Mouse (Mus musculus) mouse embryonic stem cell (cell line): ENCODE results near the gene 1810062G17Rik.

Experiments
- in situ Hi-C, 2 experiments: fragments of 300-500 bp; cut with MboI; formaldehyde crosslinking; loops; 1 replicate in 1 of 2; 3 replicates in 1 of 2; pipeline ENCODE4 v1.14.3; 2019 to 2020; ENCODE audit warnings: low sequenced_read_pairs in 2 of 2, low pct_unique_long_range_greater_than_20kb in 1 of 2, mixed read lengths in 1 of 2; ENCODE audit not compliant: unreplicated experiment in 1 of 2

1810062G17Rik gene

DNA sequence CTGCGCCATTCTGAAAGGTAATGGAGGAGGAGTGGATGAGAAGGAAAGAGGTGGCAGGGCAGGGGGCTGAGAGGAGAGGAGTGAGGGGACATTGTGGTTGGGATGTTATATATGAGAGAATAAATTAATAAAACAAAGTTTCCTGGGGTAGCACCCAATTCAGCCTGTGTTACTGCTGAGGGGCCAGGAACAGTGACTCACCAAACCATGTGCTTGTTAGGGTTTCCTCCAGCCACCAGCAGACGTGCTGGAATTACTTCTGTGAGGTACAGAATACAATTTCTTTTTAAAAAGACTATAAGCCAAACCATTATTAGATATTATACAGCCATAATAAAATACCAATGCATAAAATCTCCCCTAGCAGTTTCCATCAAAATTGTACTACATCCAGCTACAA is 18.9 kb downstream of the 1810062G17Rik start:
- in situ Hi-C loops, result loop anchor here in 1 of 2 experiments (25.0 kb wide), 1 partner anchor 307 kb away; no protein-coding TSS in a partner anchor

- in situ Hi-C loops, result loop anchor here in 1 of 2 experiments (25.0 kb wide), 1 partner anchor 308 kb away; no protein-coding TSS in a partner anchor
Observed at GRCm38 (mm10) chr3:36495436-36495835, 19.7 kb downstream of the 1810062G17Rik start.

- in situ Hi-C loops, result loop anchor here in 1 of 2 experiments (25.0 kb wide), 1 partner anchor 309 kb away; no protein-coding TSS in a partner anchor
Observed at GRCm38 (mm10) chr3:36496273-36496672, 20.5 kb downstream of the 1810062G17Rik start.

DNA sequence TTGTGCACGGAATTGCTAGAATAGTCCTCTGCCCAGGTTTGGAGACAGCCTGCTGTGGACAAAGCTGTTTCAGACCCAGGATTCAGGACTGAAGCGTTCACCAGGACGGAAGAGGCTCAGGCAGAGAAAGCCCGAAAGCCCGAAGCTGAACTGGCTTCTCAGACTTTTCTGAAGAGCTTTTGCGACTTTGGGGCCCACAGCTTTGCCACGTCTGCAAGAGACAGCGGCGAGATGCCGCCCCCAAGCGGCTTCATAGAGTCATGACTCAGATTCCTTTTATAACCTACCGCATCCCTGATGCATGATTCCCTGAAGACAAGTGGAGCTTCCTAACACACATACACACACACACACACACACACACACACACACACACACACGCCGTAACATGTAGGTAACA is 21.0 kb downstream of the 1810062G17Rik start:
- in situ Hi-C loops, result loop anchor here in 1 of 2 experiments (25.0 kb wide), 1 partner anchor 309 kb away; no protein-coding TSS in a partner anchor

- in situ Hi-C loops, result loop anchor here in 1 of 2 experiments (25.0 kb wide), 1 partner anchor 311 kb away; no protein-coding TSS in a partner anchor
Observed at GRCm38 (mm10) chr3:36498224-36498623, 22.5 kb downstream of the 1810062G17Rik start.

GRCm38 (mm10) chr3:36499418-36499817 is 23.7 kb downstream of the 1810062G17Rik start:
- in situ Hi-C loops, result loop anchor here in 1 of 2 experiments (25.0 kb wide), 1 partner anchor 312 kb away; no protein-coding TSS in a partner anchor

DNA sequence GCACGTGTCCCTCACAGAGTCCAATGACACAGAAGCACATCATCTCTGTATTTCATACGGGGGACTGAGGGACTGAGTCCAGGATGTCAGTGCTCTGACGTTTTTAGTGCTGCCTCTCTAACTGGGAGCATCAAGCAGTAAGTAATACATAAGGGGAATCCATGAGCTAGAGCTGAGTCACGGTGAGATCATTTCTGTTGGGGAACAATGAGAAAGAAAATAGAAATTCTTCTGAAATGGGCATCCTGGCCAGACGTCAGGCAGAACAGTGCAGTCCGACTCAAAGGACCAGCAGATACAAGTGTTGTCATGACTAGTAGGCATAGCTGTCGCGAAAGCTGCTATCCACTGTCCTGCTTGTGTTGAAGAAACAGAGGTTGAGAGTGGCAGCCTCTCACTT is 25.2 kb downstream of the 1810062G17Rik start:
- in situ Hi-C loops, result no loop called here

GRCm38 (mm10) chr3:36501546-36501945 is 25.8 kb downstream of the 1810062G17Rik start:
- in situ Hi-C loops, result no loop called here

DNA sequence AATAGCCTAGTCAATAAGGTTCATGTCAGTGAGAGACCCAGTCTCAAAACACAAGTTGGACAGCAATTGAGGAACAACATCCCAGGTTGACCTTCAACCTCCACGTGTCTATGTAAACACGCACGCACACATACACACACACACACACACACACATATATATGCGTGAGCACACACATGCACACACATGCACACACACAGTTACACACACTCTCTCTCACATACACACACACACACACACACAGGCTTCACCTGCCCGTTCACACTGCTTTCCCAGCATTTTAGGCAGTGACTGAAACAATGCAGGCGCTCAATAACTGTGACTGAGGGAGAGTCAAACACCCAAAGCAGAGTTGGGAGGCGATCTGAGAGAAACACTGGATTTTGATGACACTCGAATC is 29.6 kb downstream of the 1810062G17Rik start:
- in situ Hi-C loops, result no loop called here

DNA sequence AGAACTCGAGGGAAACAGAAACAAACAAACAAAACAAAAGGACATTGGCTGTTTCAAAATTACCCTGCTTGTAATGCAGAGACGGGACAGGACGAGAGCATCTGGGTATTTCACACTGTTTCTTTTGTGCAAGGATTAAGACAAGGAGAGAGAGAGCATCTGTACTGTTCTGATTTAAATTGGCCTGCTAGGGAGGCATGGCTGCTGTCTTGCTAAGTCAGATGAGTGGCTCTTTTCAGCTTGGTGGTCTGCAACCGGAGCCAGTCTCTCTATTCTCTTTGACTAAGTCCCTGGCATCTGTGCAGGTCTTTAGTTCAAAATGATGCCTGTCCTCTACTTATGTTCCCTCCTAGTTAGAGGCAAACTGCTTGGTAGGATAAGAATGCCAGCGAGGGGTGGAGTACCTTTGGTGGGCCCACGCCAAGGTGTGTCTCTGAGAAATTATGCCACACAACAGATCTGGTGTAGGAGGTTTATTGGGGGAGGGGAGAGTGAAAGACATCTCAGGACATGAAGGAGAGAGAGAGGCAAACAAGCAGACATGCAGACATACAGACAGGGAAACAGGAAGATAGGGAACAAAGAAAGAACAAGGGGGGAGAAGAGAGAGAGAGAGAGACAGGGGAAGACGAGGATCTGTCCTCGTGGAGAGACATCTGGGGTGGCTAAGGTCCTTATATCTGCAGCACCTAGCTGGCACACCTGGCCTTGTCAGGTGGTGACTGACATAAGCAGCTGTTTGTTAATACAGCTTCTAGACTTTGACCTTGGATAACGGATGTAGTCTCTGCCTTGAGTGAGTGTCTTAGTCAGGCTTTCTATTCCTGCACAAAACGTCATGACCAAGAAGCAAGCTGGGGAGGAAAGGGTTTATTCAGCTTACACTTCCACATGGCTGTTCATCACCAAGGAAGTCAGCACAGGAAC is 30.3 kb downstream of the 1810062G17Rik start:
- in situ Hi-C loops, result no loop called here

DNA sequence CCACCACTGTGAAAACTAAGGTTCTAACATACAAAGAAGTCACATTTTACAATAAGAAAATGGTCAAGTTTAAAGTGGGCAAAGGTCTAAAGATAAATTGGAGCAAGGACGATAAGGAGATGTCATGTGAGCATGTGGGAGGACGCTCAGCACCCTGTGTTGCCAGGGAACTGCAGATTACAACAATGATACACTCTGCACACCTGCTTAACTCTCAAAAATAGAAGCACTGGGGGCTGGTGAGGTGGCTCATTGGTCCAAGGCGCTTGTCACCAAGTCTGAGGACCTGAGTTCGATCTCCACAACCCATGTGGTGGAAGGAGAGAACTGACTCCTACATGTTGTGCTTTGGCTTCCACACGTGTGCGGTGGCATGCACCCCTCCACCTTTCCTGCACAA is 35.8 kb downstream of the 1810062G17Rik start:
- in situ Hi-C loops, result no loop called here

GRCm38 (mm10) chr3:36516196-36516595 is 40.5 kb downstream of the 1810062G17Rik start:
- in situ Hi-C loops, result no loop called here

- in situ Hi-C loops, result no loop called here
Observed at GRCm38 (mm10) chr3:36521073-36522060, 45.6 kb downstream of the 1810062G17Rik start, which contains the start of gene Gm11549. Gm11549 (minus strand) TSS chr3:36521813.

GRCm38 (mm10) chr3:36522137-36522536 is 46.4 kb downstream of the 1810062G17Rik start:
- in situ Hi-C loops, result no loop called here

GRCm38 (mm10) chr3:36524466-36524865 is 48.7 kb downstream of the 1810062G17Rik start:
- in situ Hi-C loops, result no loop called here

GRCm38 (mm10) chr3:36530345-36530744 is 54.6 kb downstream of the 1810062G17Rik start:
- in situ Hi-C loops, result no loop called here

DNA sequence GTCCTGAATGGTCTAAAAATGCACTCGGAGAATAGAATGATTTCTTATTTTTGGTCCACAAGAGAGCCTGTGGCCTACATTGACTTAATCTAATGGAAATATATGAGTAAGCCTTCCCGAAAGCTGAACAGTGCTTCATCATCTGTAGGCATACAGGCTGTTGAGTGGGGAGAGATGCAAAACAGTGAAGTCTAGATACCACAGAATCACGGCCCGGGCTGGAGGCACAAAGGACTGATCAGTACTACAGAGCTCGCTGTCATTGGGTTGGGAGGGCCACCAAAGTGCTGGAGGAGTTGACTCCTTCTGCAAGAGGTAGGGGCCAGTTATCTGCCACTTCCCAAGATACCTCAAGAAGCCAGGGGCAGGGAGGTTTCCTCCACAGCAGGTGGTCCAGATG is 55.0 kb downstream of the 1810062G17Rik start:
- in situ Hi-C loops, result no loop called here

- in situ Hi-C loops, result no loop called here
Observed at GRCm38 (mm10) chr3:36531242-36531641, 55.5 kb downstream of the 1810062G17Rik start.
